Mouse (Mus musculus) neural tube, embryonic 12.5 days (tissue): ENCODE measurements around the gene Sugct. TPM values are rescaled to one million over a fixed set of nuclear protein-coding genes. Genes with fewer than 3 reads are reported as not detected.

Experiments used
- ATAC-seq: fragments of 200-750 bp; cut with Nextera tagmentation; 2 replicates; pipeline ENCODE4 v1.8.0; 2017; ENCODE audit warnings: low read depth, mild to moderate bottlenecking, moderate TSS enrichment, moderate library complexity; ENCODE audit not compliant: low FRiP score
- H3K27ac ChIP-seq: fragments of 300-500 bp; sonication (generic); 2 replicates; pipeline ENCODE4 v1.5.1; 2016
- H3K27me3 ChIP-seq: fragments of 300-500 bp; sonication (generic); replicated peaks from 2 replicates; pipeline ENCODE4 v1.6.1; 2016; ENCODE audit warnings: mild to moderate bottlenecking
- H3K36me3 ChIP-seq: fragments of 300-500 bp; sonication (generic); 2 replicates; pipeline ENCODE4 v1.6.1; 2016; ENCODE audit warnings: mild to moderate bottlenecking
- H3K4me1 ChIP-seq: fragments of 300-500 bp; sonication (generic); 2 replicates; pipeline ENCODE4 v1.6.1; 2016
- H3K4me2 ChIP-seq: fragments of 300-500 bp; sonication (generic); replicated peaks from 2 replicates; pipeline ENCODE4 v1.6.1; 2016; ENCODE audit warnings: mild to moderate bottlenecking
- H3K4me3 ChIP-seq: fragments of 300-500 bp; sonication (generic); 2 replicates; pipeline ENCODE4 v1.5.1; 2016
- H3K9ac ChIP-seq: fragments of 300-500 bp; sonication (generic); 2 replicates; pipeline ENCODE4 v1.6.1; 2016; ENCODE audit warnings: mild to moderate bottlenecking
- H3K9me3 ChIP-seq: fragments of 300-500 bp; sonication (generic); 2 replicates; pipeline ENCODE4 v1.6.1; 2016; ENCODE audit warnings: mild to moderate bottlenecking
- WGBS: fragments of 180-500 bp; shearing (Covaris S2); methylation state at CpG from one replicate; pipeline ENCODE4 v1.1.7; 2016; 5-methylcytosine and 5-hydroxymethylcytosine counted together
- polyA plus RNA-seq: library from polyadenylated mRNA; unstranded; fragments of >200 nt; fragmentation: Nextera tagmentation; extraction: Ambion mirVana; gene quantifications from 2 replicates; pipeline ENCODE4 v1.2.1, GENCODE M21; 2016

Gene Sugct
- polyA plus RNA-seq, 1 experiment from 2014 or later = 3.7 TPM

DNA sequence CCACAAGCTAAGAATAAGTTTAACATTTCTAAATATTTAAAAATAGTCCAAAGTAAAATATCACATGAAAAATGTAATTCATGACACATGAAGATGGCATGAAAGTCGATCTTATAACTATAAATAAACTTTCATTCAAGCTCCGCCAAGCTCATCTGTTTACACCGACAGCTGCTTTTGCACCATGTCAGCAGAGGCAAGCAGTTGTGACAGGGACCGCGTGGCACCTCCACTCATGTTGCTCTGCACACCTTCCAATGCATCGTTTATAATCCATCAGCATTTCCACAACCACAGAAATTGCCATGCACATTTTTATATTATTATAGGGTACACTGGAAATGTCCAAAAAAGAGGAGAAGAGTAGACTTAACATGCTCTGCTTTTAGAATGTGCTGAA is 273.5 kb downstream of the Sugct start:
- Histone ChIP-seq H3K27ac (no peak overlapping the region), H3K36me3 (no peaks in the 10 kb centered on the region), H3K9ac (no peak overlapping the region), H3K4me3 (no peak overlapping the region), H3K4me2 (no peak overlapping the region), H3K9me3 (no peaks in the 10 kb centered on the region), H3K27me3 (no peaks in the 10 kb centered on the region), H3K4me1 (no peaks in the 10 kb centered on the region)
- WGBS = 89% methylated on average over 6 of the region's 6 CpGs
- ATAC-seq = no peak

GRCm38 (mm10) chr13:17420557-17420956 is 274.8 kb downstream of the Sugct start:
- Histone ChIP-seq H3K9me3 (no peaks in the 10 kb centered on the region), H3K4me1 (no peaks in the 10 kb centered on the region), H3K27ac (no peak overlapping the region), H3K36me3 (no peaks in the 10 kb centered on the region), H3K27me3 (no peaks in the 10 kb centered on the region), H3K4me2 (no peak overlapping the region), H3K9ac (no peak overlapping the region), H3K4me3 (no peak overlapping the region)
- no peak for ATAC-seq
- 87% methylated on average over 1 of the region's 1 CpGs for WGBS

- no peaks in the 10 kb centered on the region for H3K4me1 ChIP-seq
- H3K27me3 ChIP-seq = no peaks in the 10 kb centered on the region
- no peak overlapping the region for H3K4me3 ChIP-seq
- 91% methylated on average over 8 of the region's 8 CpGs for WGBS
- no peaks in the 10 kb centered on the region for H3K9me3 ChIP-seq
- no peak overlapping the region for H3K9ac ChIP-seq
- H3K27ac ChIP-seq = no peak overlapping the region
- no peak for ATAC-seq
- H3K4me2 ChIP-seq = no peak overlapping the region
- no peaks in the 10 kb centered on the region for H3K36me3 ChIP-seq
Observed at GRCm38 (mm10) chr13:17342836-17343235, 352.5 kb downstream of the Sugct start.

DNA sequence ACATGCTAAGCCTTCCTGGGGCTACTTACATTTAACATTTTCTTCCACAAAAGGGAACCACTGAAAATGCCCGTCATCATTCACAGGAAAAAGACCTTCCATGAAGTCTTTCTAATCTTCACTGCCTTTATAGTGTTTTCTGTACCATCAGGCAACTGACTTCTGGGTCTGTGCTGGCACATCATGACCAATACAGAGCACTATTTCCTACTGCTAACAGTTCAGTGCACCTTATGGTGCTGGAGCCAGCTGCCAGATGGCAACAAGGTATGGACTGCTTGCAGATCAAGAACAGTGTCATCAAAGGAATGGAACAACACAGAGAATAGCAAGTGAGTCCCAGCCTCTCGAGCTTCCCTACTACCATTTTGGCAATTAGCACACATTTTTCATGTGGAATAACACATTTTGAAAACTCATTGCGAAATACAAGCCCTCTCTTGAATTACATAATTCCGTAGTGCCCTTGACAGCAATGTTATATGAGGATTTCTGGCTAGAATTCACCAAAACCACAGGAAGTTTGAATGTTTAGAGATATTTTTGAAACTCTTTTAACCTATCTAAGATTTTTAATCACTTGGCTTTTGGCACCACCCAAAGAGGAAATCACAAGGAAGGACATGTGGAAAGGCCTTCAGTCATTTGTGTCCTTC is 359.3 kb downstream of the Sugct start:
- Histone ChIP-seq H3K9me3 (no peaks in the 10 kb centered on the region), H3K27me3 (no peaks in the 10 kb centered on the region), H3K27ac (no peak overlapping the region), H3K36me3 (no peaks in the 10 kb centered on the region), H3K4me3 (no peak overlapping the region), H3K4me1 (no peaks in the 10 kb centered on the region), H3K9ac (no peak overlapping the region), H3K4me2 (no peak overlapping the region)
- 85% methylated on average over 4 of the region's 4 CpGs for WGBS
- ATAC-seq = no peak

- WGBS = 83% methylated on average over 4 of the region's 4 CpGs
Observed at GRCm38 (mm10) chr13:17326863-17327262, 368.5 kb downstream of the Sugct start.

DNA sequence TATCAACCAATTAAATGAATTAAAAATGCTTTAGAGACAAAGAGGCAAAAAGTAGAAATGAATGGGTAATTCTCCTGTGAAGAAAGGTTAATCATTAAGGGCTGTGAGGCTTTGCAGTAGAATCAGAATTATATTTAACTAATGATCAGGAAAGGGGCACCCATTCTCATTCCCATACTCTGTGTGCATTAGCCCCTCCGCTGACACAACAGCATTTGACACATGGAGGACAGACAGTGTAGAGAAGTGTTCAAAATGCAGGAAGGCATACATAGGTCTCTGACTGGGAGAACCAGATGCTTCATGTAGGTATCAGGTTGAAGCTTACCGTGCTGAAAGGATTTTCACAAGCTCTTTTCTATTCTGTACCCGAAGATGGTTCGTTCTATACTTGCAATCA is 393.8 kb downstream of the Sugct start:
- ATAC-seq = no peak
- 83% methylated on average over 4 of the region's 4 CpGs for WGBS

More at GRCm38 (mm10) chr13:17326863-17327262, 368.5 kb downstream of the Sugct start:
- no peak overlapping the region for H3K4me2 ChIP-seq
- ATAC-seq = no peak
- H3K4me3 ChIP-seq = no peak overlapping the region
- H3K9me3 ChIP-seq = no peaks in the 10 kb centered on the region
- H3K27me3 ChIP-seq = no peaks in the 10 kb centered on the region
- H3K9ac ChIP-seq = no peak overlapping the region
- H3K4me1 ChIP-seq = no peaks in the 10 kb centered on the region
- no peak overlapping the region for H3K27ac ChIP-seq
- no peaks in the 10 kb centered on the region for H3K36me3 ChIP-seq

GRCm38 (mm10) chr13:17297462-17298005 is 397.8 kb downstream of the Sugct start:
- no peak overlapping the region for H3K4me3 ChIP-seq
- no peak overlapping the region for H3K9ac ChIP-seq
- ATAC-seq = no peak
- no peaks in the 10 kb centered on the region for H3K27me3 ChIP-seq
- no peak overlapping the region for H3K27ac ChIP-seq
- no peak overlapping the region for H3K4me2 ChIP-seq
- 79% methylated on average over 1 of the region's 1 CpGs for WGBS
- H3K36me3 ChIP-seq = no peaks in the 10 kb centered on the region
- no peaks in the 10 kb centered on the region for H3K4me1 ChIP-seq
- no peaks in the 10 kb centered on the region for H3K9me3 ChIP-seq

More for the DNA sequence above, 393.8 kb downstream of the Sugct start:
- Histone ChIP-seq H3K9me3 (no peaks in the 10 kb centered on the region), H3K36me3 (no peaks in the 10 kb centered on the region), H3K4me2 (no peak overlapping the region), H3K4me1 (no peaks in the 10 kb centered on the region), H3K27me3 (no peaks in the 10 kb centered on the region), H3K27ac (no peak overlapping the region), H3K4me3 (no peak overlapping the region), H3K9ac (no peak overlapping the region)

DNA sequence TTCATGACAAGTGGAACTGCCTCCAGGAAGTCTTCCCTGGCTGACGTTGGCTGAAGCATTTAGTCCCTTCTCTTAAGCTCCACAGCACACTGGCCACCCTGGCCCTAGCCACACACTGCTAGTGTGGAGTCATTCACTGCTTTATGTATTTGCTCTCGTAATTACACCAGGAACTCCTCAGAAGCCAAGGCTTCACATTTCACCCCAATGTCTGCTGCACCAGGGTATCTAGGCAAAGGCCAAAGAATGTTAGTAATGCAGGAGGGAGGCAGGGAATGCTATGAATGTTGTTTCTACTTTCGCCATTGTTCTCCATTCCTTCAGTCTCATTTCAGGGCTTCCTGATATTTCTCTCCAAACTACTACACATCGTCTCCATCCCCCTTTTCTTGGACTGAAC is 398.4 kb downstream of the Sugct start:
- no peak overlapping the region for H3K27ac ChIP-seq
- 26% methylated on average over 4 of the region's 4 CpGs for WGBS
- no peak overlapping the region for H3K4me2 ChIP-seq
- H3K4me1 ChIP-seq = no peaks in the 10 kb centered on the region
- no peaks in the 10 kb centered on the region for H3K27me3 ChIP-seq
- no peaks in the 10 kb centered on the region for H3K36me3 ChIP-seq
- ATAC-seq = no peak
- no peak overlapping the region for H3K4me3 ChIP-seq
- H3K9me3 ChIP-seq = no peaks in the 10 kb centered on the region
- no peak overlapping the region for H3K9ac ChIP-seq

- WGBS = 60% methylated on average over 3 of the region's 3 CpGs
- H3K36me3 ChIP-seq = no peaks in the 10 kb centered on the region
- H3K9me3 ChIP-seq = no peaks in the 10 kb centered on the region
- no peak for ATAC-seq
- no peaks in the 10 kb centered on the region for H3K4me1 ChIP-seq
- no peak overlapping the region for H3K4me2 ChIP-seq
- H3K27me3 ChIP-seq = no peaks in the 10 kb centered on the region
- H3K27ac ChIP-seq = no peak overlapping the region
- no peak overlapping the region for H3K9ac ChIP-seq
- no peak overlapping the region for H3K4me3 ChIP-seq
Observed at GRCm38 (mm10) chr13:17296460-17296859, 398.9 kb downstream of the Sugct start.

GRCm38 (mm10) chr13:17291057-17291456 is 404.3 kb downstream of the Sugct start:
- Histone ChIP-seq H3K36me3 (no peaks in the 10 kb centered on the region), H3K9ac (no peak overlapping the region), H3K4me3 (no peak overlapping the region), H3K27me3 (no peaks in the 10 kb centered on the region), H3K9me3 (no peaks in the 10 kb centered on the region), H3K4me1 (no peaks in the 10 kb centered on the region), H3K4me2 (no peak overlapping the region), H3K27ac (no peak overlapping the region)
- 48% methylated on average over 3 of the region's 3 CpGs for WGBS
- ATAC-seq = 0 out of 2 replicates have a peak, but pooled peaks have one; percentile 13

DNA sequence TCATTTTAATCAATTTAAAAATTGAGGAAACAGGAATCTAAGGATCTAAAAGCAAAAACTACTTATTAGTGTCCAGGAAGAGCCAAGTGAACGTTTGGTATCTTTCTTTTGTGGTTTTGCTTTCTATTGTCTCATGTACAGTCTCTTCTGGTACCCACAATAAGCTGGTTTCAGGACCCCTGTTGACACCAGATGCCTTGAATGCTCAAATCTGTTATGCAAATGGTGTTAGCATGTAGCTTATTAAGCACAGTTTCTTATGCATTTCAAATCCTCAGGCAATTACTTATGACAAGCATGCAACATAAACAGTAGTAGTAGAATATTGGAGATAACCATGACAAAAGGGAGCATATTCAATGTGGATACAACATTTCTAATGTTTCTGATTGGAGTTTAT is 407.0 kb downstream of the Sugct start:
- Histone ChIP-seq H3K9me3 (no peaks in the 10 kb centered on the region), H3K4me2 (no peak overlapping the region), H3K27me3 (no peaks in the 10 kb centered on the region), H3K4me1 (no peaks in the 10 kb centered on the region), H3K36me3 (no peaks in the 10 kb centered on the region), H3K27ac (no peak overlapping the region), H3K9ac (no peak overlapping the region), H3K4me3 (no peak overlapping the region)
- WGBS = 57% methylated on average over 1 of the region's 1 CpGs
- ATAC-seq = no peak

DNA sequence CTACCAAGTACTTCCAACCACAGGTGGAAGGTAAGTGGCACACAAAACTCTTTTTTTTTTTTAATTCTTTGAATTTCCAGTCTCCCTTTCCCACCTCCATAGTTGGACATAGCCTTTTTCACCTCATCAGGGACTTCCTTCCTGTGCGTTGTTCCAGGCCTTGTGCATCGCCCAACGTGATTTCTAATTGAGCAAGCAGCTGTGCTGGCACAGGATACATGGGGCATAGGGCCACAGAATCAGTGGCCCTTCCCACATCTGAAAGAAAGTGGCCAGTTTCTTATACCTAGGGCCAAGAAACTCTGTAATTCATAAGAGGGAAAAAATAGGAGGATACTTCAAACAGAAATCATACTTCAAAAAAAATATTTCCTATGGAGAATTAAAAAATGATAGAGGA is 449.4 kb downstream of the Sugct start:
- no peak overlapping the region for H3K9ac ChIP-seq
- 87% methylated on average over 3 of the region's 3 CpGs for WGBS
- no peaks in the 10 kb centered on the region for H3K9me3 ChIP-seq
- H3K27ac ChIP-seq = no peak overlapping the region
- H3K4me2 ChIP-seq = no peak overlapping the region
- ATAC-seq = no peak
- no peak overlapping the region for H3K4me3 ChIP-seq
- H3K4me1 ChIP-seq = no peaks in the 10 kb centered on the region
- H3K27me3 ChIP-seq = no peaks in the 10 kb centered on the region
- no peaks in the 10 kb centered on the region for H3K36me3 ChIP-seq

DNA sequence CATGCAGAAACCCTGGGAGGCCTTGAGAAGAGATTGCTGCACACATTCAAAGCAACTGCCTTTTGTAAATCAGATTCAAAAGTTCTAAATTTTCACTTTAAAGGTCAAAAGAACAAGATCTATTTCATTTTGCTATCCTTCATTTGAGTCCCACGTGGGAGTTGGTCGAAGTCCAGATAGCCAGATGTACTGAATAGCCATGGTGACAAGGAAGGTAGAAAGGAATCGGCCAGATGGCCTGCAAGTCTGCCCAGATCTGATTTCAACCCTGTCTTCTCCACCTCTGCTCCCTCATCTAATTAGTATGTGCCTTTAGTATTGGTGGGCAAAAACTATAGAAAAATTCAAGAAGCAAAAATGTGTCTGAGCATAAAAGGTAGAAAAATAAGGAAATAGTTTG is 478.8 kb downstream of the Sugct start:
- no peak overlapping the region for H3K27ac ChIP-seq
- no peaks in the 10 kb centered on the region for H3K27me3 ChIP-seq
- WGBS = 62% methylated on average over 3 of the region's 3 CpGs
- H3K4me3 ChIP-seq = no peak overlapping the region
- H3K9ac ChIP-seq = no peak overlapping the region
- no peaks in the 10 kb centered on the region for H3K36me3 ChIP-seq
- no peak overlapping the region for H3K4me2 ChIP-seq
- no peaks in the 10 kb centered on the region for H3K9me3 ChIP-seq
- no peaks in the 10 kb centered on the region for H3K4me1 ChIP-seq
- no peak for ATAC-seq
